Mouse (Mus musculus) heart, embryonic 13.5 days (tissue): ENCODE results near the gene Slc5a7. TPM values are rescaled to one million over a fixed set of nuclear protein-coding genes. Genes with fewer than 3 reads are reported as not detected.

Experiments used
- ATAC-seq: fragments of 200-750 bp; cut with Nextera tagmentation; 2 replicates; pipeline ENCODE4 v1.8.0; 2017; ENCODE audit warnings: moderate TSS enrichment; ENCODE audit not compliant: insufficient number of reproducible peaks, low FRiP score, low TSS enrichment; ENCODE audit errors: extremely low read depth
- H3K27ac ChIP-seq: fragments of 300-500 bp; sonication (generic); replicated peaks from 2 replicates; pipeline ENCODE4 v1.5.1; 2015; ENCODE audit warnings: moderate library complexity, mild to moderate bottlenecking, inconsistent platforms
- H3K27me3 ChIP-seq: fragments of 300-500 bp; sonication (generic); replicated peaks from 2 replicates; pipeline ENCODE4 v1.6.1; 2015; ENCODE audit warnings: mild to moderate bottlenecking, inconsistent platforms
- H3K36me3 ChIP-seq: fragments of 300-500 bp; sonication (generic); 2 replicates; pipeline ENCODE4 v1.6.1; 2015; ENCODE audit warnings: mild to moderate bottlenecking, inconsistent platforms
- H3K4me1 ChIP-seq: fragments of 300-500 bp; sonication (generic); 2 replicates; pipeline ENCODE4 v1.6.1; 2015; ENCODE audit warnings: inconsistent platforms
- H3K4me2 ChIP-seq: fragments of 300-500 bp; sonication (generic); 2 replicates; pipeline ENCODE4 v1.6.1; 2015; ENCODE audit warnings: inconsistent platforms, mild to moderate bottlenecking, moderate library complexity
- H3K4me3 ChIP-seq: fragments of 300-500 bp; sonication (generic); 2 replicates; pipeline ENCODE4 v1.5.1; 2015; ENCODE audit warnings: moderate library complexity, mild to moderate bottlenecking, inconsistent platforms
- H3K9ac ChIP-seq: fragments of 300-500 bp; sonication (generic); 2 replicates; pipeline ENCODE4 v1.6.1; 2015; ENCODE audit warnings: inconsistent platforms, mild to moderate bottlenecking, moderate library complexity
- H3K9me3 ChIP-seq: fragments of 300-500 bp; sonication (generic); 2 replicates; pipeline ENCODE4 v1.6.1; 2016; ENCODE audit warnings: inconsistent platforms
- whole genome bisulfite sequencing: fragments of 180-500 bp; shearing (Covaris S2); methylation state at CpG from one replicate; pipeline ENCODE4 v1.1.7; 2015; ENCODE audit warnings: mixed read lengths; 5-methylcytosine and 5-hydroxymethylcytosine counted together
- polyA plus RNA-seq: library from polyadenylated mRNA; unstranded; fragments of >200 nt; fragmentation: Nextera tagmentation; extraction: Ambion mirVana; gene quantifications from 2 replicates; pipeline ENCODE4 v1.2.1, GENCODE M21; 2015

The Slc5a7 gene
- polyA plus RNA-seq = 1.3 and 1.4 TPM in 2 replicates

GRCm38 (mm10) chr17:54298934-54299333 lies at the start of gene Slc5a7:
TSS of gene Slc5a7 (minus strand) at chr17:54299034.
- WGBS = 62% methylated on average over 1 of the region's 1 CpGs
- ATAC-seq = no peak
- H3K9ac ChIP-seq = peak within 1 kb of the TSS; percentile 78
- peak within 1 kb of the TSS; percentile 95 for H3K4me2 ChIP-seq
- H3K4me1 ChIP-seq = peaks cover 4% of the 10 kb centered on the region; the same call in 1 of the 2 replicates
- H3K27me3 ChIP-seq = 0 out of 2 replicates have a peak, but pooled peaks cover 4% of the 10 kb centered on the region
- H3K9me3 ChIP-seq = no peaks in the 10 kb centered on the region
- H3K27ac ChIP-seq = no peak within 1 kb of the TSS
- peak within 1 kb of the TSS; percentile 62 for H3K4me3 ChIP-seq
- no peaks in the 10 kb centered on the region for H3K36me3 ChIP-seq

GRCm38 (mm10) chr17:54347672-54348071 lies 48.8 kb upstream of the Slc5a7 start:
- Histone ChIP-seq H3K4me2 (no peak overlapping the region), H3K27ac (no peak overlapping the region), H3K9me3 (no peaks in the 10 kb centered on the region), H3K36me3 (no peaks in the 10 kb centered on the region), H3K4me1 (no peaks in the 10 kb centered on the region), H3K27me3 (no peaks in the 10 kb centered on the region), H3K4me3 (no peak overlapping the region), H3K9ac (no peak overlapping the region)
- no peak for ATAC-seq
- WGBS = 69% methylated on average over 8 of the region's 8 CpGs

- Histone ChIP-seq H3K4me3 (no peak overlapping the region), H3K9ac (no peak overlapping the region), H3K27me3 (no peaks in the 10 kb centered on the region), H3K36me3 (no peaks in the 10 kb centered on the region), H3K27ac (no peak overlapping the region), H3K4me2 (no peak overlapping the region), H3K9me3 (no peaks in the 10 kb centered on the region), H3K4me1 (no peaks in the 10 kb centered on the region)
- no peak for ATAC-seq
- 18% methylated on average over 4 of the region's 4 CpGs for WGBS
Observed at GRCm38 (mm10) chr17:54343395-54343794, 44.6 kb upstream of the Slc5a7 start.

- peak overlapping the region; percentile 95 for H3K4me2 ChIP-seq
- no peaks in the 10 kb centered on the region for H3K36me3 ChIP-seq
- H3K9ac ChIP-seq = peak overlapping the region; percentile 78
- 2% methylated on average over 37 of the region's 37 CpGs for WGBS
- no peak for ATAC-seq
- peak overlapping the region; percentile 62 for H3K4me3 ChIP-seq
- H3K27me3 ChIP-seq = 0 out of 2 replicates have a peak, but pooled peaks cover 4% of the 10 kb centered on the region
- H3K27ac ChIP-seq = no peak overlapping the region
- no peaks in the 10 kb centered on the region for H3K9me3 ChIP-seq
- peaks cover 4% of the 10 kb centered on the region; the same call in 1 of the 2 replicates for H3K4me1 ChIP-seq
Observed at GRCm38 (mm10) chr17:54298232-54298924, 456 bp downstream of the Slc5a7 start.

DNA sequence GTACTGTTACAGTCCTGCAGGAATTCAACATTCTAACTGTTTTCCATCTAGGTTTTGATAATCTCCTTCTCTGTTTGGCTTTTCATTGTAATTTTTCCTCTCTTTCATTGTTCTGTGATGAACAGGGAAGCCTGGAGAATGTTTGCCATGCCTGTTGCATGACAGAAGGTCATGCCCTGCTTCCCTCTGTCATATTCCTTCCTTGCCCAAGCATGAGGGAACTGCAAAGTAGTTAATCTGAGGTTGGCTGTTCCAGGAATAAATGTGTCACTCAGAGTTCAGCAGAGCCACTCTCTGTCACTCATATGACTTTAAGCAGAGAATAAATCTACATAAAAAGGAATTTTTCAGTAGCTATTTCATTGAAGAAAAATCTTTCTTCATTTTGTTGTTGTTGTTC lies 48.1 kb downstream of the Slc5a7 start:
- no peak overlapping the region for H3K4me2 ChIP-seq
- H3K27me3 ChIP-seq = no peaks in the 10 kb centered on the region
- no peaks in the 10 kb centered on the region for H3K9me3 ChIP-seq
- no peaks in the 10 kb centered on the region for H3K4me1 ChIP-seq
- no peak overlapping the region for H3K27ac ChIP-seq
- no peak for ATAC-seq
- no peak overlapping the region for H3K9ac ChIP-seq
- H3K4me3 ChIP-seq = no peak overlapping the region
- no peaks in the 10 kb centered on the region for H3K36me3 ChIP-seq

DNA sequence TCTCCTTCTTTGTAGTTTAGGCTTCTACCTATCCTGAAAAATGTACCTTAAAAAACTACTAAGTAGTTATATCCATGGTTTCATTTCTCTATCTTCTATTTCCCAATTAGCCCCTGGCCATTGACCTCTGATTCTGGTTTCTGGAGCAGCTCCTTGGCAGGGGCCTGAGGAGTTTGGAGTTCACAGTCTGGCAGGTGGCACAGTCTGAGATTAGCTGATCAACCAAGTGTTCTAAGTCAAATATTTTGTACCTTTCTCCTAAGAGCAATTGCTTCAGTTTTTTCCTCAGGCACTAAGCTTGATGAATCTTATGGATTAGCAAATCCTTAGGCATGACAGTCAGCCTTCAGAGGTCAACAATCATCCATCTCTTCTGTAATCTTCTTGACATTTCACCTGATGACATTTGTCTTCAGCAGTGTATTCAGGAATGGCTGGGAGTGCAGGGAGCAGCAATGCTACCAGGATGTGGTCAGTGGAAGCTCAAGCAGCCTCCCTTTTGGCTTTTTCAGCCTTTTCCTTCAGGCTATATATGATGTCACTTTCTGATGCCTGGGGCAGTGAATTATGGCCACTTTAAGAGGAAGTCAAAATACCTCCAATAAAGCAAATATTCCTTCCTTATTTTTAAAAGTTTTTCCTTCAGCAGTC lies 55.1 kb downstream of the Slc5a7 start:
- no peak overlapping the region for H3K4me3 ChIP-seq
- H3K9me3 ChIP-seq = no peaks in the 10 kb centered on the region
- no peak for ATAC-seq
- no peaks in the 10 kb centered on the region for H3K36me3 ChIP-seq
- no peaks in the 10 kb centered on the region for H3K4me1 ChIP-seq
- H3K27me3 ChIP-seq = no peaks in the 10 kb centered on the region
- H3K4me2 ChIP-seq = no peak overlapping the region
- no peak overlapping the region for H3K27ac ChIP-seq
- H3K9ac ChIP-seq = no peak overlapping the region

DNA sequence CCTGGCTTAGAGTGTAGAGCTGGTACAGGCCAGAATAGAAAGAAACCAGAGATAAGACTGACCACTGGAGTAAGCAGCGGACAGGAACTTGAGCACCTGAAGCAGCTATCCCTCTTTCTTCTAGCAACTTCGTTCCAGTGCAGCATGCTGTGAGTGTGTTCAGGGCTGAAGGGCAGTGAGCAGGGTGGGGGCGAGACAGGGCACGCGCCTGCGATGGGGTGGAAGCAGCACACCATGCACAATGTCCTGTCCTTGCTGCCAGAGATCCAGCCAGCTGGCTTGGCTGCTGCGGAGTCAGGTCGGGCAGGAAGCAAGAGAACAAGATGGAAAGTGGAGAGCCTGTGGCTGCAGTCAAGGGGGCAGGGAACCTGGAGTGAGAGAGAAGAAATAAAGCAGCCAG lies 59.4 kb downstream of the Slc5a7 start:
- H3K9ac ChIP-seq = no peak overlapping the region
- H3K4me3 ChIP-seq = no peak overlapping the region
- WGBS = 47% methylated on average over 8 of the region's 8 CpGs
- no peaks in the 10 kb centered on the region for H3K9me3 ChIP-seq
- no peak overlapping the region for H3K4me2 ChIP-seq
- no peaks in the 10 kb centered on the region for H3K4me1 ChIP-seq
- H3K27ac ChIP-seq = no peak overlapping the region
- no peaks in the 10 kb centered on the region for H3K27me3 ChIP-seq
- ATAC-seq = no peak
- H3K36me3 ChIP-seq = no peaks in the 10 kb centered on the region
